Mouse (Mus musculus) monocyte, adult 2 months (primary cell): ENCODE data around the gene Prune2.

Source experiments
- DNase-seq, 2 experiments: peaks; one replicate each; pipeline ENCODE4 v3.0.0; 2022; ENCODE audit warnings: low spot score in 2 of 2, low read depth in 1 of 2

Prune2 gene

DNA sequence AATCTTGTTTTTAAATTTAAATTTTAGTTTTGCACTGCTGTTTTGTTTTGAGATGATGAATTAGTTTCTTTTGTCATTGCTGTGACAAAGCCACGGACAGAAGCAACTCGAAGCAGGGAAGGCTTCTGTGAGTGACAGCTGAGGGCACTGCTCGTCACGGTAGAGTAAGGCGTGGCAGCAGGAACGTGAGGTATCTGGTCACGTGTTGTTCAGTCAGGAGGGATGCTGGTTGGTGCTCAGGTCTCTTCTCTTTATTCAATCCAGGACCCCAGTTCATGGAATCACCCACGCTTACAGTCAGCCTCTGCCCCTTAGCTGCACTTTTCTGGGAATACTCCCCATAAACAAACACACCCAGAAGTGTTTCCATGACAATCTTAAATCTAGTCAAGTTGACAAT lies 38.3 kb downstream of the Prune2 start:
- no peak for DNase-seq

DNA sequence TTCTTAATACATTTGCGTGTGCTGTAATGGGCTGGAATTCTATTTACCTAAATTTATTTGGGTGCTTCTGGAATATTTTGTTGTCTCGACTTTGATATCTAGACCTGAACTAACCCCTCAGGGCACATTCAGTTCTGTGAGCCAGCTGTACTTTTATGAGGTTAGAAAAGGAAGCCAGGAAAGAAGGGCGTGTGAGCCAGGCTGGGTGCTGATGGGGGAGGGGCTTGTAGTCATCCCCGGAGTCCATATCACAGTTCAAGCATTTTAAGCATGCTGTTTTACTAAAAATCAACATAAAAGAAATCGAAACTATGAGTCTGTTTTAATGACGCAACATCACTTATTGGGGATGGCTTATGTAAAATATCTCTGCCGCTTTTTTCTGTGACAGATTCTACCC lies 42.0 kb downstream of the Prune2 start:
- no peak for DNase-seq

DNA sequence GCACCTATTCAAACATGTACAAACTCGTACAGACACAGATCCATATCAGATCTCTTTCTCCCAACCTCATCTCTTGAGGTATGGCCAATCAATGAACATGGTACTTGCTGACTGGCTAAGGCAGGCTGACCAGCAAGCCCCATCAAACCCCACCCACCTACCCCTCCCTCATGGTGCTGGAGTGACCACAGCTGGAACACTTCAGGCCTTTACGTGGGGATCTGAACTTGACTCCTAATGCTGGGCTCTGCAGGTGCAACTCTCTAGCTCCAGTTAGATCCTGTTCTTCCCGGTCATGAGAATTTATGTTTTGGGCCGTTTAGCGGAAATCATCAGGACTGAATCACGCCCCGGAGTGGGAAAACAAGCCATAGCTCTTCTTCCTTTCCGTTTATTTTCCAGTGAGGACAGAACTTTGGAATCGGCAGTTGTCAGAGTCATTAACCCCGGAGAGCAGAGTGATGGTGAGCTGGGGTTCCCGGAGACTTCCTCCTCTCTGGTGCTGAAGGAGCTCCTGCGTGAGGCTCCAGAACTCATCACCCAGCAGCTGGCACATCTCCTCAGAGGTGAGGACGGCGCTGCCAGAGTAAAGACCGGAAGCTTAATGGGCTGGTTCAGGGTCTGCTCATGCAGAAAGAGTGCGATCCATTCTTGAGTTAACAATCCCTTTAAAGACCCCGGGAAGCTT lies 50.4 kb downstream of the Prune2 start:
- DNase-seq: no peak

DNA sequence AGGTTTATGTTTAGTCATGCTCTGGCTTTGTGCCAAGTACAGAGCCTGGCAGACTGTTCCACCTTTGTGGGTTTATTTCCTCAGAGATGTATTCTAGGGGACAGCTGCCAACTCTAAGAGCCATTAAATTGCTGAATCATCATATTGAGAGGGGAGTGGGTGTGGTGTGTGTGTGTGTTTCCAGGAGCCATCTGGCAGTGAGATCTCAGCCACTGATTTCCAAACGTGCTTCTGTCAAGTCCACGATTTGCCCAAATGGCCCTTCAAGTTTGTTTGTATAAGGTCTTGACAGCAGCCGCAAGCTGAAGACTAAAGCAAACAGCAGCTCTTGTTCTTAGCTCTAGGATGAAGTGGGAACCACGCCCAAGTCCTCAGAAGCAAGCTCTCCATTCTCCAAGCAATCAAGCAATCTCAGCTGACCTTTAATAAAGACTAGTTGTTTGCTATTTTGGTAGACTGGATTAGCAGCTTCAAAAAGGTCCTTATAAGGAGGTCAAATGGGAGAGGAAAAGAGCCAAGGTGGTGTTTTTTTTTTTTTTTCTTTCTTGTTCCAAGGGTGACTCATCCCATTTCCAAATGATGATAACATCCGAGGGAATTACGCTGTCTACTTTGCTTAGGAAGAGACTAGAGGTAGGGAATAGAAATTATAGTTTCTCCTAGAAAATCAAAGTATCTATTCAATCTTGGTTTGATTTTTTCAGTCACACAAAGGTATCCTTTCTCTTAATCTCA lies 55.5 kb downstream of the Prune2 start:
- DNase-seq: no peak

DNA sequence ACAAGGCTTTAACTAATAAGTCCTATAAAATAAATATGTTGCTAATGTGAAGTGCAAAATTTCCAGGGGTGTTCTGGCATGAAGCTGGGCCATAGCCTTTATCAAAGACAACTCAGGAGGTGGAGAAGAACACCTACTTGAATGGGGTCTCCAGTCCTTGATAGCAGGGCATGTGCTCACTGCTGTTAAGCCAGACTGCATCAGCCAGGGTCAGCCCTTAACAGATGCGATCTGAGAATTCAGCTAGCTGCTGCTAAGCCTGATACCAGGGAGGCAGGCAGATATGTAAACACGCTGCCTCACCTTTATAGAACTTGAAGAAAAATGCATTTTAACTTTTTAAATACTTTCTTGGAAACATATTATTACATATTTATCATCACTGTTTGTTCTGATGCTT lies 57.2 kb downstream of the Prune2 start:
- no peak for DNase-seq

DNA sequence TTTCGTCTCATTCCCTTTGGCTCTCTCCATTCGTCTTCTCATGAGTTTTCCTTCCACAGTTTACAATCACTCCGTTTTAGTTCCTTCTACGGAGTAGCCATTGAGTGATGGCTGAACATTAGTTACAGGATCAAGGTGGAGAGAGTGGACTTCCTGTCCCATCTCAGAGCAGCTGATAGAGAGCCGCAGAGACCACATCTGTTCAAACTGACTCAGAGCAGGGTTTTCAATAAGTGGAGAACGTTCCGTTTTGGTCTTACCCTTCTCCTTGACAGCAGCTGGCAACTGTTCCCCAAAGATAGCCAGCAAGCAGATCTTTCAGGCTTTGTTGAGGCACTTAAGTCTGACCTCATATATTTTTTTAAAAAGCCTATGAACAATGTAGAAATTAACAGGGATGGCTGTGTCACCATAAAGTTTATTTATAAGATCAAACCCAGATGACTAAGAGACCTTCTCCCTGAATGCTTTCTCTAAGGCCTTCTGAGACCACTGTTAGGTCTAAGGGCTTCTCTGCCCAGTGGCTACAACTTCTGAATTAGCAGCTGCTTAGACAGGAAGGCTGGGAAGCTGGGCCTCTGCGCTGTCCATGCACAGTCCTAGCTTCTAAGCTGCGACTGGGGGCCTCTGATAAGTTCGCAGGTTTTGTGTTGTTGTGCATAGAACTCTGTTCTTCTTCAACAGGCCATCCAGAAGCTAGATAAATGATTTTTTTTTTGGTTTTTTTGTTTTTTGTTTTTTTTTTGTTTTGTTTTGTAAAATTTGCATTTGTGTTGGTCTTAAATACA lies 58.6 kb downstream of the Prune2 start:
- no peak for DNase-seq

DNA sequence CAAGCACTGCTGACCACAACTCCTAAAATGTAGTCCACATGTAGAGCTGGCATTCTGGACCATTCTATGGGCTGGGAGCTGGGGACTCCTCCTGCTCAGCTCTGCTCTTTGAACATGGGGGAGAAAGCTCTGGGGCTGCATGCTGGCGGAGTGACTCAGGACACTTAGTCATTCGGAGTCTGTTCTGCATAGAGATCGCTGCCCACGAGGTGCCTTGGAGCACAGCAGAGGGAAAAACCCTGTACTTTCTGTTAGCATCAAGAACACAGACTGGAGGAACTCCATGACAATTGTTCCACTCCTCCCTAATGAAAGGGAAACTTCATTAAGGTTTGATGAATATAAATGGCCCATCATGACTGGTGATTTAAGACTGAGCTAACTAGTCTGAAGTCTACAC lies 68.8 kb downstream of the Prune2 start:
- no peak for DNase-seq

DNA sequence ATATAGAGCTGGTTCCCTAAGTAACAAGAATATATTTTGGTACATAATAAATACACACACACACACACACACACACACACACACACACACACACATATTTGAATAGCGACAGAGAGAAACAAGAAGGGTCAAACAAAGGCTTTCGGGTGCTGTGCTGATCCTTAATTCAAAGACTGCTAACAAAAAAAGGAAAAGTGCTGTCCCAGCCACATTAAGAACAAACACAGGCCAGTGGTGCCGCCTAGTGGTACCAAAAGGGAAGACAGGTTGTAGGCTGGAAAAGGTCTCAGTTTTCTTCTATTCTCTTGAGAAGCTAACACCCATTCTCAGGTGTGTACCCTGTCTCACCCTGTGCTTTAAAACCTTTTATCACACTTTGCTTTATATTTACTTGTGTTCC lies 74.4 kb downstream of the Prune2 start:
- DNase-seq: peak in 1 of 2 experiments; percentile 10

DNA sequence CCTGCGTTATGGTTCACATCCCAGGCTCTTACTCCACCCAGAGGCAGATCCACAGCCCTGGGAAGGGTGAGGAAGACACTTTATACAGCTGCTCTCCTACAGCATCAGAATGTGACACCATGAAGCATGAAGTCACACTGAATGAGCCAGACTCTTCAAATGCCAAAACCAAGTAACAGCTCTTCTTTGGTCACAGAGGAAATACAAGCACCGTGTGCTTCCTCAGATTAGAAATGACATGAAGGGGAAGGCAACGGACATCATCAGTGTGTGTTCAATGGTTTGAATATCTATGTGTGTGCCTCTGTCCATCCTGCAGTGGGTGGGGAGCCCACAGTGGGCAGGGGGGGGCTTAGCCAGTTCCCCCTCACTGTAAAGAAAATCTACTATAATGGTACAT lies 76.4 kb downstream of the Prune2 start:
- DNase-seq: no peak

DNA sequence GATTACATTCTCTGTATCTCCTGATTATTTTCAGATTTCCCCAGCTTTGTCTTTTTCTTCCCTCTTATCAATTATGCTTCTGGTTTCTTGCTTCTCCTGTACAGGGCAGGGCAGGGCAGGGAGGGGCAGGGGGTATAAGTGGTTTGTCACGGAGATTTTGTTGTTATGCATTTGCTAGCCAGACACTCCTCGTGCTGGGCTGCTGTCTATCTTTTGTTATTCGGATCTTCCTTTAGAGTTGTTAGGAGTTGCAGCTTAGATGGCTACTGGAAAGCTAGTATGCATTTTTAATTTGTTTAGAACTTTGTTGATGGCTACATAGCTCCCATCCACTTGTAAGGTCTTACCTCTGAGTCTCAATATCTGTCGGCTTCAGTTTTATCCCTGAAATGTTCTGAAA lies 91.0 kb downstream of the Prune2 start:
- DNase-seq: no peak

DNA sequence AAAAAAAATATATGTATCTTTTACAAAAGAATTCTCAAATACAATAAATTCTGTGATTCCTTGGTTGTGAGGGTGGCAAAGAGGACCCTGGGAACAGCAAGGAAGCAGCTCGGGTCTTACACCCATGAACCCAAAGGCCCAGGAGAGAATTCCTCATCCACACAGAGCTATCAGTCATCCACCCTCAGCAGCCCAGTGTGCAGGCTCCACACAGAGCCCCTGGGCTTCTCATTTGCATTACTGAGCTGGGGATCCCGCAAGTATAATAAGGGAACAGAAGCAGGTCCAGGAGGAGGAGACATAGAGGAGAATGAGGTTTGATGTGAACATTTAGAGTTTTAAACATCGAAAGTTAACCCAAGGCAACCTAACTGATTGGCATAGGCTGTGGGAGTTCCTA lies 100.0 kb downstream of the Prune2 start:
- DNase-seq: no peak

DNA sequence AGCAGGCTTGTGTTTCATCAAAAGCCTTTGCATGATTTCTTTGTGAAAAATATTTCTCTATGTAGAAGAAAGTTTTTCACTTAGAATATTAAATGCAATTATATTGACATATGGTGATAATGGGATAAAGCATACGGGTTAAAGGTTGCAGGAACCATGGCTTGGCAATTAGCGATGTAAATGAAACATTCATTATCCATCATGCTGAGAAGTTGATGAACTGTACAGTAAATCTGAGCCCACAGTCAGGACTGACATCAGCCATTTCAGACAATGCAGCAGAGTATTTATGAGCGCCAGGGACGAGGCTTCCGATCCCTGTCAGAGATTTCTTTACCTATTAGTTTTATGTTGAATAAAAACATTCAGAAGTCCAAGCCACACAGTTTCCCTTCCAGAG lies 104.2 kb downstream of the Prune2 start:
- DNase-seq: no peak

DNA sequence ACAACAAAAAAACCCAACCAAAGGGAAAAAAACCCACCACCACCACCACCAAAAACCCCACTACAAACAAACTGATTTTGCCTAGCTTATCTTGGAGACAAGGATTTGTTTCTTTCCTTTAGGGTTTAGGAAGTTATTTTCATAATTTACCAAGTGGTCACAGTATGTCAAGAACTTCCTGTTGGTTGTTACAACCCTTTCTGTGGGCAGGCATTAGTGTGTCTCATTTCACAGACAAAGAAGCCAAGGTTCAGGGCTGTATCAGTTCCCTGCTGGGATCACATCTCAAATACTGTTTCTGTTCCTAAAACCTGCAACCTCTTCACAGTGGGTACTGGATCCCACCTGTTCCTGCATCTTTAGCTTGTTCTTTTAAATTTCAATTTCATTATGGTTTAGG lies 108.5 kb downstream of the Prune2 start:
- no peak for DNase-seq

DNA sequence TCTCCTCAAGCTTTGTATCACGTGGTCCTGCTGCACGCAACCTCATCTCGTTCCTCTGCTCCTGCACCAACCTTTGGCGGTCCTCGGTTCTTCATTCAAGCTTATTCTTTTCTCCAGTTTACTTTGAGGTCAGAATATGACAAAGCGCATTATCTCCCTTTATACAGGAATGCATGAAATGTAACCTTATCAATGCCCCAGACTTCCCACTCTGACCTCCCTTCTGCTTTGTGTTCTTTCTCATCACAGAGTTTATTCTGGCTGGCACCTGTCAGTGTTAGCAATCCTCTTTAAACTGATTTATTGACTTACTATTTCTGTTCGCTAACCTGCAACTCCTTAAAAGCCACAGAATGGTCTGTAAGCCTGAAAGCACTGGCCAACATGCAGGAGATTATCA lies 113.1 kb downstream of the Prune2 start:
- no peak for DNase-seq

DNA sequence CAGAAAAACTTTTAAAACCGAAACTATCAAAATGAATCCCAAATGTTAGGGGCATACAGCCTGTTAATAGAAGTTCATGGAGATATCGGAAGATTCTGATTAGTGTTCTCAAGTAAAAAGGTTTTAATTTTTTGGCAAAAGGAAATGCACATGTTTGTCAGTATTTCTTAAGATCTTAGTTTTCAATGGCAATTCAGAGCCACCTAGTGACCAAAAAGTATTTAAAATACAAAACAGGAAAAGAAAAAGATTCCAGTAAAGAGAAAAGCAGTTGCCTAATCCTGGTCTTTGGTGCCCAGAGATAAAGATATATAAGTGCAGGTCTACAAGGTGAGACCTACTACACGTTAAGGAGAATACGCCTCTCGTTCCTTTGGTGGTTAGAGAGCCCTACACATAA lies 115.3 kb downstream of the Prune2 start:
- no peak for DNase-seq

DNA sequence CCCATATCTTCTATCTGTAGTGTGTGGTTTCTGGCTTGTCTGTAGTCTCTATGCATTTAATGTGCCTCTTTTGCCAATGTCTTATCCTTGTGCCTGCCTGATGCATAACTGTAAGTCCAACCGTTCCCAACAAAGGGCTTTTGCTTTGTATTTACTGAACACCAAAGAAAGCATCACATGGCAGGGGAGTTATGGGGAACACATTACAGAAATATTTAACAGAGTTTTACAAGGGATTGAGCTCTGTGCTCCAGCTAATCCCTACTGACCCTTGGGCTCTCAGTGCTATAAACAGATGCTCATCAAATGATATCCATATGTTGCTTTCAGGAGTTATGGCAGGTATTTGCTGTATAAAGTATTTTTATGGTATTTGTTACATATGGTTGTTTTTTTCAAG lies 116.3 kb downstream of the Prune2 start:
- DNase-seq: no peak

DNA sequence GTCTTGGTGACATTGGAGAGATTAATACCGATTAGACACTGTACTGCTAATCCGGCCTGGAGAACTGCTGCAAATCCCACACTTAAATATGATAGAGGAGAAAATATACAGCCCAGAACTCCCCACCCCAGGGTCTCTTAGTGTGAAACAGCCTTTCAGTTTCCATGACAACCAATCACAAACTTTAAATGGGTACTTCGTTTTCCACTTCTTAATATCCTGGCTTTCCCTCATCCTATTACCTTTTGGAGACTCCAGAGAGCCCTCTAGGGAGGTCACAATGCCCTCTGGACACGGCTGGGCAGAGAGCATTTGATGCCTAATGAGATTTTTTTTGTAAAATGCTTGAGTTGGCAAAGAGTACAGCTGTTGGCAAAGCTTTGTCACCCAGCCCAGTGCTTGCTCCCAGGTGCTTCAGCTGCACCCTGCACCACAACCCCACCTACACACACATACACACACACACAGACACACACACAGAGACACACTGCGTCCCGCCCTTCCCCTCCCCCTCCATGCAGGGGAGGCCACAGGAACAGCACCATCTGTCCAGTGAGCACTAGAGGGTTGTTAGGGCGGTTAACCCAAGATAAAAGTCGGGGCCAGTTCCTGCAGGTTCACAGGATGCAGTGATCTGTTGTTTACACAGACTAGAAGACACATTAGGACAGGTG lies 122.9 kb downstream of the Prune2 start:
- DNase-seq: no peak

DNA sequence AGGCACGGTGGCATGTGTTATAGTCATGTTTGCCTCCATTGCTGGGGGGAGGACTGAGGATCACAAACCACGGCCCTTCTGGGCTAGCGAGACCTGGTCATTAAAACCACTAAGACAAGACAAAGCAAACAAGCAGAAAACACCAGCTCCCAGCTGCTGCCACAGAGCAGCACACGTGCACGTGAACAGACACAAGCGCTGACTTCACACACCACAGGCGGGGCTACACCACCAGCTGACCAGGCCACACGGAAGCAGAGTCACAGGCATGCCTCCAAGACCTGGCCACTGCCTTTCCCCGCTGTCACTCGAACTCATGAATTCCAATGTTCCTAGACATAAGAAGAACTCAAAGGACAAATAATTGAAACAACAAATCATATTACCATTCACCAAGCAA lies 125.5 kb downstream of the Prune2 start:
- no peak for DNase-seq

DNA sequence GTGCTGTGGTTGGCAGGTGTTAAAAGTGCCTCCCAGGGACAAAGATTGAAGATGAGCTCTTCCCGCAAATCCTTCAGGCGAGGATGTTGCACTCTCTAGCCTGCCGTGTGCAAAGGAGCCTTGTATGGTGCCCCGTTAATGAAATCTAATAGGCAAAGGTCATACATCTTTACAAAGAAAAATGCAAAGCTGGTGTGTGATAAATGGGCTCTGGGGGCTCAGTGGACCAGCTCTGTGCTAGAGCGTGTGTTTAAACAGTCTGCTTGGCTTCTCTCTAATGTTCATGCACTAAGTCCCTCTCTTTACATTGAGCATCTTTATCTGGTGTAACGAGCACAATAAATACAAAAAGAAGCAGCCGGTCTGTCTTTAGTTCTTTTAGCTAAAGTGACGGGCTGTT lies 138.1 kb downstream of the Prune2 start:
- DNase-seq: no peak

DNA sequence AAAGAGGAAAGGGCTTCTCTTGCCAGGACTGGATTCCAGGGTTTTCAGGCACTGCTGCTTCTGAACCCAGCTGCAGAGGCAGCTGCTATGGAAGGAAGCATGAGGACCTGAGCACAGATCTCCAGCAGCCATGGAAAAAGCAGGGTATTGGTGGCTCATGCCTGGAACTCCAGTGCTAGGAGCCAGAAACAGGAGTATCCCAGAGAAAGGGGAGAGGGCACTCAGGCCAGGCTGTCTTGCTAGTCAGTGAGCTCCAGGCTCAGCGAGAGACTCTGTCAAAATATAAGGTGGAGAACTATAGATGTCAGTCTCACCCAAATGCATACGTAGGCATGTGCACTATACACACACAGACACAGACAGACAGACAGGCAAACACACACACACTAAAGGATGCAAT lies 140.4 kb downstream of the Prune2 start:
- DNase-seq: no peak

DNA sequence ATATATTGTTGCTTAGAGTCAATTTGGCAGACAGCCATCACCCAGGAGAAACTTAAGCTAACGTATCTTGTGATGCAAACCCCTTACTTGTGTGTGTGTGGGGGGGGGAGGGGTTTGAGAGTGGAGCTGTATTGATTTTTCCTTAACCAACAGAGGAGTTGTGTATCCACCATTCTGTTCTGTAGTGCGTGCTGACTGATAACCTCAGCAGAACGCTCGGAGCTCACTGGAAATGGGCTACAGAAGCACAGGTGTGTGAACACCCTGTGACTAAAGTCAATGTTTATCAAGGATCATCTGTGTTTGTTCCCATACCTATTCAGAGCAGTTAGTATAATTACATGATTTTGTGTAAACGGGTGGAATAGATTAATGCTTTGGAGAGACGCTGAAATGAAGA lies 141.3 kb downstream of the Prune2 start:
- no peak for DNase-seq

DNA sequence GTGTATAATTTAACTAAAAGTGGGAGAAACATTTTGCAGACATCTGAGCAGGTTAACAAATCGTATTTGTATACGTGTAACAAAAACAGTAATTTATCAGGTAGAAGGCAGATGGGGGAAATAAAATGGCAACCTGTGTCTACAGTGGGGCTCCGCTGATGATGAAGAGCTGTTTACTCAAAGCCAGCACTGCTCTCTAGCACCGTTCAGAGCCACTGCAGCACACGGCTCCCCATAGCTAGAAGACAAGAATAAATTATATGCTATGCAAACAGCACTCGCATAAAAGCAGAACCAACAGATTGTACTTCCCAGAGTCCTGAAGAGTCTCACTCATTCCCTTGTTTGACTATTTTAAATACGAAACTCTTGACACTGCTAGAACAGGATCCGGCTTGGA lies 152.9 kb downstream of the Prune2 start:
- DNase-seq: no peak
